Mouse (Mus musculus) intestine, embryonic 14.5 days (tissue): Measurements from ENCODE around the gene Ano2. TPM values are rescaled to one million over a fixed set of nuclear protein-coding genes. Genes with fewer than 3 reads are reported as not detected.

Source experiments
- ATAC-seq: fragments of 200-750 bp; cut with Nextera tagmentation; replicated peaks from 2 replicates; pipeline ENCODE4 v1.8.0; 2017; ENCODE audit warnings: low read depth, moderate number of reproducible peaks, moderate TSS enrichment, moderate library complexity; ENCODE audit not compliant: low FRiP score, low TSS enrichment
- DNase-seq: peaks from one replicate; pipeline ENCODE4 v3.0.0-alpha.2; 2018; ENCODE audit warnings: low spot score
- H3K27ac ChIP-seq: fragments of 300-500 bp; sonication (generic); 2 replicates; pipeline ENCODE4 v1.5.1; 2014; ENCODE audit warnings: low read depth, mild to moderate bottlenecking, control low read depth
- H3K27me3 ChIP-seq: fragments of 300-500 bp; sonication (generic); replicated peaks from 2 replicates; pipeline ENCODE4 v1.6.1; 2014; ENCODE audit warnings: low read length, control low read depth; ENCODE audit not compliant: control insufficient read depth, insufficient read depth
- H3K36me3 ChIP-seq: fragments of 300-500 bp; sonication (generic); 2 replicates; pipeline ENCODE4 v1.6.1; 2014; ENCODE audit warnings: low read length, control low read depth; ENCODE audit not compliant: control insufficient read depth, insufficient read depth
- H3K4me1 ChIP-seq: fragments of 300-500 bp; sonication (generic); replicated peaks from 2 replicates; pipeline ENCODE4 v1.6.1; 2014; ENCODE audit warnings: low read length, control low read depth, mixed read lengths; ENCODE audit not compliant: control insufficient read depth, insufficient read depth
- H3K4me2 ChIP-seq: fragments of 300-500 bp; sonication (generic); 2 replicates; pipeline ENCODE4 v1.6.1; 2014; ENCODE audit warnings: low read length
- H3K4me3 ChIP-seq: fragments of 300-500 bp; sonication (generic); 2 replicates; pipeline ENCODE4 v1.5.1; 2014; ENCODE audit warnings: low read depth, low read length, control low read depth, mixed read lengths
- H3K9ac ChIP-seq: fragments of 300-500 bp; sonication (generic); 2 replicates; pipeline ENCODE4 v1.6.1; 2014; ENCODE audit warnings: mild to moderate bottlenecking, low read length
- H3K9me3 ChIP-seq: fragments of 300-500 bp; sonication (generic); 2 replicates; pipeline ENCODE4 v1.6.1; 2016; ENCODE audit warnings: low read length, control low read depth; ENCODE audit not compliant: control insufficient read depth
- WGBS: fragments of 180-500 bp; shearing (Covaris S2); extraction: QIAGEN DNeasy Blood & Tissue Kit; methylation state at CpG from one replicate; pipeline ENCODE4 v1.1.7; 2014; 5-methylcytosine and 5-hydroxymethylcytosine counted together
- polyA plus RNA-seq: library from polyadenylated mRNA; unstranded; fragments of >200 nt; fragmentation: Nextera tagmentation; extraction: Ambion mirVana; gene quantifications from 2 replicates; pipeline ENCODE4 v1.2.1, GENCODE M21; 2014

Ano2 gene
- polyA plus RNA-seq, 1 experiment from 2014 or later: 0.50 TPM

- Histone ChIP-seq H3K27me3 (no peaks in the 10 kb centered on the region), H3K4me3 (no peak overlapping the region), H3K4me1 (no peaks in the 10 kb centered on the region; the same call in 1 of the 2 replicates), H3K4me2 (0 out of 2 replicates have a peak overlapping the region, but pooled peaks have one; percentile 7), H3K9me3 (no peaks in the 10 kb centered on the region), H3K27ac (no peak overlapping the region), H3K36me3 (no peaks in the 10 kb centered on the region), H3K9ac (no peak overlapping the region)
- no peak for ATAC-seq
- DNase-seq: no peak
- WGBS: 28% methylated on average over 15 of the region's 15 CpGs
Measured at GRCm38 (mm10) chr6:125975788-125976465, 285.7 kb downstream of the Ano2 start.

- Histone ChIP-seq H3K27ac (no peak overlapping the region), H3K27me3 (no peaks in the 10 kb centered on the region), H3K9ac (no peak overlapping the region), H3K36me3 (no peaks in the 10 kb centered on the region), H3K4me3 (no peak overlapping the region), H3K4me1 (no peaks in the 10 kb centered on the region; the same call in 1 of the 2 replicates), H3K4me2 (no peak overlapping the region), H3K9me3 (no peaks in the 10 kb centered on the region)
- WGBS: 91% methylated on average over 5 of the region's 5 CpGs
- DNase-seq: no peak
- no peak for ATAC-seq
Measured at GRCm38 (mm10) chr6:125979601-125980000, 289.4 kb downstream of the Ano2 start.

GRCm38 (mm10) chr6:125984050-125984449 lies 293.8 kb downstream of the Ano2 start:
- H3K9me3 ChIP-seq: no peaks in the 10 kb centered on the region
- ATAC-seq: no peak
- no peaks in the 10 kb centered on the region for H3K36me3 ChIP-seq
- H3K4me1 ChIP-seq: no peaks in the 10 kb centered on the region
- H3K4me3 ChIP-seq: no peak overlapping the region
- no peak overlapping the region for H3K4me2 ChIP-seq
- no peak overlapping the region for H3K27ac ChIP-seq
- no peak for DNase-seq
- H3K27me3 ChIP-seq: no peaks in the 10 kb centered on the region
- H3K9ac ChIP-seq: no peak overlapping the region
- WGBS: 87% methylated on average over 4 of the region's 4 CpGs

GRCm38 (mm10) chr6:125992731-125993130 lies 302.5 kb downstream of the Ano2 start:
- no peaks in the 10 kb centered on the region for H3K9me3 ChIP-seq

GRCm38 (mm10) chr6:126001797-126002196 lies 311.6 kb downstream of the Ano2 start:
- H3K4me3 ChIP-seq: no peak overlapping the region
- H3K4me2 ChIP-seq: no peak overlapping the region
- WGBS: 25% methylated on average over 2 of the region's 2 CpGs
- ATAC-seq: no peak
- DNase-seq: no peak
- H3K9ac ChIP-seq: no peak overlapping the region
- no peaks in the 10 kb centered on the region for H3K27me3 ChIP-seq
- H3K9me3 ChIP-seq: no peaks in the 10 kb centered on the region
- no peaks in the 10 kb centered on the region for H3K36me3 ChIP-seq
- H3K27ac ChIP-seq: peak overlapping the region; percentile 82; the same call in 1 of the 2 replicates
- peaks cover 24% of the 10 kb centered on the region for H3K4me1 ChIP-seq

More at GRCm38 (mm10) chr6:125992731-125993130, 302.5 kb downstream of the Ano2 start:
- Histone ChIP-seq H3K27me3 (no peaks in the 10 kb centered on the region), H3K36me3 (no peaks in the 10 kb centered on the region), H3K27ac (no peak overlapping the region), H3K4me1 (no peaks in the 10 kb centered on the region), H3K4me3 (no peak overlapping the region), H3K4me2 (no peak overlapping the region), H3K9ac (no peak overlapping the region)
- WGBS: 48% methylated on average over 6 of the region's 6 CpGs
- DNase-seq: no peak
- no peak for ATAC-seq

GRCm38 (mm10) chr6:126003002-126003742 lies 313.0 kb downstream of the Ano2 start:
- H3K27me3 ChIP-seq: no peaks in the 10 kb centered on the region
- DNase-seq (peak; percentile 71), ATAC-seq (peak; percentile 82)
- H3K27ac ChIP-seq: peak overlapping the region; percentile 82
- no peaks in the 10 kb centered on the region for H3K36me3 ChIP-seq
- no peak overlapping the region for H3K4me2 ChIP-seq
- no peak overlapping the region for H3K9ac ChIP-seq
- H3K4me3 ChIP-seq: no peak overlapping the region
- H3K4me1 ChIP-seq: peaks cover 24% of the 10 kb centered on the region
- WGBS: 6% methylated on average over 4 of the region's 4 CpGs
- H3K9me3 ChIP-seq: no peaks in the 10 kb centered on the region

- no peaks in the 10 kb centered on the region for H3K36me3 ChIP-seq
- no peak overlapping the region for H3K4me2 ChIP-seq
- H3K9me3 ChIP-seq: no peaks in the 10 kb centered on the region
- H3K27me3 ChIP-seq: no peaks in the 10 kb centered on the region
- peaks cover 31% of the 10 kb centered on the region for H3K4me1 ChIP-seq
- DNase-seq: no peak
- no peak for ATAC-seq
- H3K27ac ChIP-seq: no peak overlapping the region
- no peak overlapping the region for H3K9ac ChIP-seq
- H3K4me3 ChIP-seq: no peak overlapping the region
- WGBS: 84% methylated on average over 6 of the region's 6 CpGs
Measured at GRCm38 (mm10) chr6:126006647-126007046, 316.4 kb downstream of the Ano2 start.

GRCm38 (mm10) chr6:126009083-126009482 lies 318.9 kb downstream of the Ano2 start:
- H3K4me2 ChIP-seq: no peak overlapping the region
- WGBS: 26% methylated on average over 3 of the region's 3 CpGs
- H3K9me3 ChIP-seq: no peaks in the 10 kb centered on the region
- no peak overlapping the region for H3K9ac ChIP-seq
- H3K36me3 ChIP-seq: no peaks in the 10 kb centered on the region
- H3K4me3 ChIP-seq: no peak overlapping the region
- no peaks in the 10 kb centered on the region for H3K27me3 ChIP-seq
- ATAC-seq (no peak), DNase-seq (no peak)
- H3K27ac ChIP-seq: no peak overlapping the region
- H3K4me1 ChIP-seq: peaks cover 17% of the 10 kb centered on the region
